Mouse (Mus musculus) urinary bladder, adult 18-20 months (tissue): ENCODE data around the gene Olfr169.
"Not testable (repeated sequence)": the region's sequence is repeated elsewhere in the genome, so short reads cannot be mapped to it uniquely, and the experiment has no call there.

Experiments used
- DNase-seq, 2 experiments: peaks; one replicate each; pipeline ENCODE4 v3.0.0; 2022; ENCODE audit warnings: low spot score in 2 of 2, mixed read lengths in 2 of 2

Olfr169 gene

GRCm38 (mm10) chr16:19571709-19572108 is at the start of gene Olfr169:
Olfr169 (minus strand) TSS chr16:19571809.
- DNase-seq, result not testable (repeated sequence)

GRCm38 (mm10) chr16:19611782-19612181 is 40.2 kb upstream of the Olfr169 start, which contains the start of gene Olfr170:
Olfr170 (minus strand) TSS chr16:19611882.
- DNase-seq, result not testable (repeated sequence)

- no peak for DNase-seq
Measured at GRCm38 (mm10) chr16:19603166-19603565, 31.6 kb upstream of the Olfr169 start.

- not testable (repeated sequence) for DNase-seq
Measured at GRCm38 (mm10) chr16:19553429-19553828, 18.2 kb downstream of the Olfr169 start.

GRCm38 (mm10) chr16:19552246-19552645 is 19.4 kb downstream of the Olfr169 start:
- DNase-seq, result not testable (repeated sequence)

GRCm38 (mm10) chr16:19535455-19535854 is 36.2 kb downstream of the Olfr169 start, which contains the start of gene Olfr168:
Olfr168 (minus strand) TSS chr16:19535555.
- DNase-seq, result no peak

GRCm38 (mm10) chr16:19522166-19522565 is 49.4 kb downstream of the Olfr169 start, which contains the start of gene Olfr167:
Olfr167 (minus strand) TSS chr16:19522266.
- DNase-seq, result no peak
